Mouse (Mus musculus) midbrain, embryonic 12.5 days (tissue): ENCODE data around the gene Mbd4. TPM values are rescaled to one million over a fixed set of nuclear protein-coding genes. Genes with fewer than 3 reads are reported as not detected.
"Not testable (repeated sequence)": the region's sequence is repeated elsewhere in the genome, so short reads cannot be mapped to it uniquely, and the experiment has no call there.

Experiments
- ATAC-seq: fragments of 200-750 bp; cut with Nextera tagmentation; 2 replicates; pipeline ENCODE4 v1.8.0; 2017; ENCODE audit warnings: low read depth, moderate TSS enrichment, moderate library complexity; ENCODE audit not compliant: low FRiP score
- H3K27ac ChIP-seq: fragments of 300-500 bp; sonication (generic); replicated peaks from 2 replicates; pipeline ENCODE4 v1.5.1; 2016; ENCODE audit warnings: mild to moderate bottlenecking
- H3K27me3 ChIP-seq: fragments of 300-500 bp; sonication (generic); 2 replicates; pipeline ENCODE4 v1.6.1; 2016; ENCODE audit warnings: mild to moderate bottlenecking
- H3K36me3 ChIP-seq: fragments of 300-500 bp; sonication (generic); 2 replicates; pipeline ENCODE4 v1.6.1; 2016
- H3K4me1 ChIP-seq: fragments of 300-500 bp; sonication (generic); 2 replicates; pipeline ENCODE4 v1.6.1; 2016
- H3K4me2 ChIP-seq: fragments of 300-500 bp; sonication (generic); replicated peaks from 2 replicates; pipeline ENCODE4 v1.6.1; 2016; ENCODE audit warnings: mild to moderate bottlenecking, moderate library complexity
- H3K4me3 ChIP-seq: fragments of 300-500 bp; sonication (generic); 2 replicates; pipeline ENCODE4 v1.5.1; 2016; ENCODE audit warnings: mild to moderate bottlenecking
- H3K9ac ChIP-seq: fragments of 300-500 bp; sonication (generic); replicated peaks from 2 replicates; pipeline ENCODE4 v1.6.1; 2016; ENCODE audit warnings: mild to moderate bottlenecking, moderate library complexity
- H3K9me3 ChIP-seq: fragments of 300-500 bp; sonication (generic); 2 replicates; pipeline ENCODE4 v1.6.1; 2016; ENCODE audit warnings: mild to moderate bottlenecking
- WGBS: fragments of 180-500 bp; shearing (Covaris S2); methylation state at CpG from one replicate; pipeline ENCODE4 v1.1.7; 2016; 5-methylcytosine and 5-hydroxymethylcytosine counted together
- polyA plus RNA-seq: library from polyadenylated mRNA; unstranded; fragments of >200 nt; fragmentation: Nextera tagmentation; extraction: Ambion mirVana; gene quantifications from 2 replicates; pipeline ENCODE4 v1.2.1, GENCODE M21; 2016

Gene Mbd4
- polyA plus RNA-seq, 1 experiment from 2014 or later: 24.4 TPM

DNA sequence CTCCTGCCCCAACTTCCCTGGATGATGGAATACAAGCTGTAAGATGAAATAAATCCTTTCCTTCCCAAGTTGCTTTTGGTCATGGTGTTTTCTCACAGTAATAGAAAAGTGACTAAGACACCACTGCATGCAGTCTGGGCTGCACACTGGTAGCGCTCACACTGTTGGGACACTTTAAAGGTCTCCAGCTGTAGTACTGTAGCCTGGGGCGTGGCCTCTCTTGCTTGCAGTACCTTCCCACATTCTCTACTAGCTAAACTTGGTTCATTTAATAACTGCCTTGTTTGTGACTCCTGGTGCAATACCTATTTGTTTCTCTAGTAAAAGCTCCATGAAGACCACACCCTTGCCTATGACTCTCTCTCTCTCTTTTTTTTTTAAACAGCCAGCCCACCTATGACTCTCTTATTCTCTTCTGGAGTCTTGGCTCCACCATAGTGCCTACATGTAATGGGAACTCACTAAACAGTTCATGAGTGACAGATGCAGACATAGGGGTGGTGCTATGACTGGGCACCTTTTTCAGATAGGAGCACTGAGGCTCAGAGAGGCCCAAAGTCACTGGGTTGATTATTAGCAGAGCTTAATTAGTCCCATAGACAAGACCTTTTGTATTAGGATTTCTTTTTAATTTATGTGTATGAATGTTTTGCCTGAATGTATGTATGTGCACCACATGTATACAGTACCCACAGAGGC lies 20.9 kb downstream of the Mbd4 start:
- H3K27ac ChIP-seq: no peak overlapping the region
- ATAC-seq: no peak
- H3K4me1 ChIP-seq: peaks cover 2% of the 10 kb centered on the region; the same call in 1 of the 2 replicates
- no peak overlapping the region for H3K4me2 ChIP-seq
- H3K4me3 ChIP-seq: no peak overlapping the region
- H3K9me3 ChIP-seq: no peaks in the 10 kb centered on the region
- no peak overlapping the region for H3K9ac ChIP-seq
- H3K27me3 ChIP-seq: no peaks in the 10 kb centered on the region
- 88% methylated on average over 2 of the region's 2 CpGs for WGBS
- H3K36me3 ChIP-seq: no peaks in the 10 kb centered on the region

DNA sequence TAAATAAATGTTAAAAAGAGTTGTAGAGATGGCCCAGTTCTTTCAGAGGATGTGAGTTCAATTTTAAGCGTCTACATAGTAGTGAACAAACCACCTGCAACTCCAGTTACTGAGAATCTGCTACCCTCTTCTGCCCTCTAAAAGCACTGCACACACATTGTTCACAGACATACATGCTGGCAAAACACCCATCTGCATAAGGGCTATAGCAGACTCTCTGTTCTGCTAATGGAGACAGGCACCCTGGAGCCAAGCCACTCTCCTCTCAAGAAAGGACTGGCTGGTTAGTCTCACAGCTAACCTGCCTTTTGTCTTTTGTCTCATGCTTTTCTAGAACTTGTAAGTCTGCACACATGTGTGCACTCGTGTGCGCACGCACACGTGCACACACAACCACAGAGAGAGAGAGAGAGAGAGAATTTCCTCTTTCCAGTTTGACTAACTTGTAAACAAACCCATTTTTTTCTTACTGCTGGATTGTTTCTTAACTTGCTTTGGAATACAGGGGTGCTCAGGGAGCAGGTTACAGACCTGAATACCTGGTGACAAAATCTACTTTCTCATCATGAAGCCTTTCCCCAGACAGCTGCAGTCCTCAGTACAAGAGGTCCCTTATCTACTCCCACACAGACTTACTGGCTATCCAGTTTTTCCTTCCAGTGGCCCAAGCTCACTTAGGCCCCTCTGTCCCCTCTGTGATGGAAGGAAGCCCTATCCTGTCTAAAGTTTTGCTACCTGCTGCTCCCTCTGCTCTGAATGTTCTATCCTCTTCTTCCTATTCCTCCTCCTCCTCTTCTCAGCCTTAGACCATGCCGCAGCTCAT lies 22.2 kb downstream of the Mbd4 start:
- Histone ChIP-seq H3K4me2 (no peak overlapping the region), H3K9me3 (no peaks in the 10 kb centered on the region), H3K4me1 (no peaks in the 10 kb centered on the region), H3K36me3 (no peaks in the 10 kb centered on the region), H3K9ac (no peak overlapping the region), H3K4me3 (no peak overlapping the region), H3K27me3 (no peaks in the 10 kb centered on the region), H3K27ac (no peak overlapping the region)
- no peak for ATAC-seq
- WGBS: 90% methylated on average over 6 of the region's 6 CpGs

DNA sequence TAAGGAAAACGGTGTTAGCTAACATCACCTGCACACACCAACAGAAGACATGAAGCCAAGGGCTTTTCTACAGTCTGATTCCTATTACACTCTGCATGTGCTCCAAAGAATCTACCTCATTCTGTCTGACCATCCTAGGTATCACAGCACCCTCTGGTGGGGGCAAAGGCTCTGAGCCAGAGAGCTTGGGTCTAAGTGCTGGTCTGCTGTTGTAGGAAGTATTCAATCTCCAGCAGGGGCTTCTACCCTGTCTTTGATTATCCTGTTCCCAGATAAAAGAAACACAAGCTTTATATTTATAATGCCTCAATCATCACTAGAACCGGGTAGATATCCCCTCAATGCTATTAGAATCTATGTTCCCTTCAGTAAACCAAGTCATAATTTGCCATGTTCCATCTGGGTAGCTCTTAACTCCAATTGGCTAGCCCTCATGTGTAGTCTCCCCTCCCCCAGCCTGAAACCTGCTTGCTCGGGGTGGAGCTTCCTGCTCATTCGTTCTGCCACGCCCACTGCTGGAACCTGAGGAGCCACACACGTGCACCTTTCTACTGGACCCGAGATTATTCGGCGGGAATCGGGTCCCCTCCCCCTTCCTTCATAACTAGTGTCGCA lies 29.2 kb downstream of the Mbd4 start:
- H3K9me3 ChIP-seq, H3K27ac ChIP-seq: not testable (repeated sequence)

DNA sequence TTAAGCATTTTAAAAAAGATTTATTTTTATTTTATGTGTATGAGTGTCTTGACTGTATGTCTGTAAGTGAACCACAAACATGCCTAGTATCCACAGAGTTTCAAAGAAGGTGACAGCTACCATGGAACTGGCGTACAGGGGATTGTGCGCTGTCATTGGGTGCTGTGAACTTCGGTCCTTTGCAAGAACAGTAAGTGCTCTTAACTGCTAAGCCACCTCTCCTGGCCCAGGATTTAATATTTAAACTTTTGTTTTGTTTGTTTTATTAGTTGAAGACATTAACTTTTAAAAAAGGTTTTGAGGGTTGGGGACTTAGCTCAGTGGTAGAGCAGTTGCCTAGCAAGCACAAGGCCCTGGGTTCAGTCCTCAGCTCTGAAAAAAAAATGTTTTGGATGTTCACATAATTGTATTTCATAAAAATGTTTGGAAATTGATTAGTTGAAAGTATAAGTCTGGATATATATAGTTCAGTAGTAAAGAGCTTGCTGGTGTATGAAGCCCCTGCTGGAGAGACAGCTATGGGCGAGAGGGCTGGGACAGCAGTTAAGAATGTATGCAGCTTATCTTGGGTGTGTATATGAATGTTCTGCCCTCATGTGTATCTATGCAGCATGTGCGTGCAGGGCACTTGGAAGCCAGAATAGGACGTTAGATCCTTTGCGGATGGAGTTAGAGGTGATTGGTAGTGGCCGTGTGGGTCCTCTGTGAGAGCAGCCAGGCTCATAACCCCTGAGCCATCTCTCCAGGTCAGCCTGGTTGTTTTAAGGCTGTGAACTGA lies 31.8 kb downstream of the Mbd4 start:
- H3K4me1 ChIP-seq: no peaks in the 10 kb centered on the region; the same call in 1 of the 2 replicates
- no peak overlapping the region for H3K27ac ChIP-seq
- no peak for ATAC-seq
- H3K9me3 ChIP-seq: no peaks in the 10 kb centered on the region
- no peak overlapping the region for H3K4me3 ChIP-seq
- no peak overlapping the region for H3K9ac ChIP-seq
- H3K36me3 ChIP-seq: no peaks in the 10 kb centered on the region
- 86% methylated on average over 8 of the region's 8 CpGs for WGBS
- H3K27me3 ChIP-seq: no peaks in the 10 kb centered on the region
- H3K4me2 ChIP-seq: no peak overlapping the region

More for the DNA sequence above, 29.2 kb downstream of the Mbd4 start:
- H3K9ac ChIP-seq, H3K4me3 ChIP-seq, H3K27me3 ChIP-seq, H3K36me3 ChIP-seq, H3K4me1 ChIP-seq: not testable (repeated sequence)
- ATAC-seq: peak; percentile 80
- peak overlapping the region; percentile 32 for H3K4me2 ChIP-seq
- WGBS: 7% methylated on average over 5 of the region's 11 CpGs

DNA sequence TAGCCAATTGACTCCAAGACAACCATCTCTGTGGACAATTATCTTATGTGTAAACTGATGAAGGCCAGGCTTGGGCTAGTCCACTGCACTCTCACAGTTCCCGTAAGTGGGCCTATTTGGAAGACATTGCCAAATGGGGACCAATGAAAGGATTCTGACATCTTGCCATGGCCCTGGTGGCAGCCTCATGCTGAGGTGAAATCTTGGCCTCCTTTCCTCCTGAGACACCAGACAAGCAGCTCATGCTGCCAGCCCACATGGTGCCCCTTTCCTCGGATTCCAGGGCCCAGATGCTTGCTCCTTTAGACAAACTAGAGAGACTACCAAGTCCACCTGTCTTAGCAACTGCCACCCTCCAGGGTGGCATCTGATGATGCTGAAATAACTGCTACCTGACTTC lies 35.0 kb downstream of the Mbd4 start:
- no peaks in the 10 kb centered on the region for H3K9me3 ChIP-seq
- ATAC-seq: no peak
- H3K4me1 ChIP-seq: no peaks in the 10 kb centered on the region
- no peaks in the 10 kb centered on the region for H3K36me3 ChIP-seq
- H3K27ac ChIP-seq: no peak overlapping the region
- no peak overlapping the region for H3K4me3 ChIP-seq
- WGBS: 88% methylated on average over 2 of the region's 2 CpGs
- no peak overlapping the region for H3K9ac ChIP-seq
- no peaks in the 10 kb centered on the region for H3K27me3 ChIP-seq
- H3K4me2 ChIP-seq: no peak overlapping the region

DNA sequence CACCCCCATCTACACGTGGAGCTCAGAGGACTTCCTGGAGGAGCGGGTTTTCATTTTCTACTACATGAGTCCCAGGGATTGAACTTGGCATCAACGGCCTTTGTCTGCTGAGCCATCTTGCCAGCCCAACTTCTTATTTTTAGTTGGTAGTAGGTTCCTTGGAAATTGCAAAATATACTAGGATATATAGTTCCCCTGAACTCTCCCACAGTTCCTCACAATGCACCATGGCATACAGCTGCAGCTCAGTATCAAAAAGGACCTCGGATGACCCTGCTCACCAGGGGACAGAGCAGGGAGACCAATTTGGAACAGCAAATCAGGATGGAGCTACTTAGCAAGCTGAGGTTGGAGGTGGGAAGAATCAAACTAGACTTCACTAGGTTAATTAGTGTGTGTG lies 38.1 kb downstream of the Mbd4 start:
- Histone ChIP-seq H3K36me3 (no peaks in the 10 kb centered on the region), H3K4me3 (no peak overlapping the region), H3K9ac (no peak overlapping the region), H3K27me3 (no peaks in the 10 kb centered on the region), H3K9me3 (no peaks in the 10 kb centered on the region), H3K27ac (no peak overlapping the region), H3K4me1 (no peaks in the 10 kb centered on the region), H3K4me2 (no peak overlapping the region)
- 78% methylated on average over 4 of the region's 4 CpGs for WGBS
- no peak for ATAC-seq

DNA sequence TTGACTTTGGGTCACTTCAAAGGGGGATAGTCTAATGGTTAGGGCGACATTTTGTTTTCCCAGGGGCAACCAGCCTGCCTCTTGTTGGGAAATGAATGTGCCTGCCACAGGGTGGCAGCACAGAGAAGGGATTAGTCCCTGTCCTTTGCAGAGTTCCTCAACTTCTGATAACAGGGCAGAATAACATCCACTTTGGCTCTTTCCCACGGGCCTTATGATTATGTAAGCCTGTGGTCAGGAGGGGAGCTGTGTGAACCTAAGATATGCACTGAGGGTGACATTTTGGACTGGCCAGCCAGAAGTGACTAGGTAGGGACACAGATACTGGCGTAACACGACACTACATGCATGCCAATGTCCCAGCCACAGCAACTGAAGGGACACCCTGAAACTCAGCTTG lies 39.1 kb downstream of the Mbd4 start:
- Histone ChIP-seq H3K4me3 (no peak overlapping the region), H3K9me3 (no peaks in the 10 kb centered on the region), H3K4me1 (no peaks in the 10 kb centered on the region), H3K9ac (no peak overlapping the region), H3K27me3 (no peaks in the 10 kb centered on the region), H3K27ac (no peak overlapping the region), H3K36me3 (no peaks in the 10 kb centered on the region), H3K4me2 (no peak overlapping the region)
- WGBS: 37% methylated on average over 4 of the region's 4 CpGs
- ATAC-seq: no peak

DNA sequence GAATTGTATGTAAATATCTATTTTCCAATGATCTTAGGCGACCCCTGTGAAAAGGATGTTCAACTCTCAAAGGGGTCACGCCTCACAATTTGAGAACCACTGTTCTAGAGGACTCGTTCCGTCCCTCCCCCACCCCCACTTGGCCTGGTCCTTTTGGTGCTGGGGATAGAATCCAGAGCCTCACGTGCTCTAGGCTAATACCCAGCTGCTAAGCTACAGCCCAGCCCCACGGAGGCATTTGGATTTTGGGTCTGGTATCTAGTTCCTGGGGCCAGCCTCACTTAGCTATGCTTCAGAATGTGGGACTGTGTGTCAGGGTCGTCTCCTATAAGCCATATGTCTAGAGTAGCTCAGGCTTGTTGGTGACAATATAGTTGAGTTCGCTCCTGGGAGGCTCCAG lies 41.6 kb downstream of the Mbd4 start:
- peaks cover 9% of the 10 kb centered on the region for H3K4me1 ChIP-seq
- whole genome bisulfite sequencing: 70% methylated on average over 8 of the region's 8 CpGs
- no peak overlapping the region for H3K4me3 ChIP-seq
- H3K9me3 ChIP-seq: no peaks in the 10 kb centered on the region
- H3K36me3 ChIP-seq: peaks cover 9% of the 10 kb centered on the region
- H3K27ac ChIP-seq: no peak overlapping the region
- no peak for ATAC-seq
- H3K4me2 ChIP-seq: no peak overlapping the region
- H3K27me3 ChIP-seq: no peaks in the 10 kb centered on the region
- no peak overlapping the region; the same call in 1 of the 2 replicates for H3K9ac ChIP-seq

DNA sequence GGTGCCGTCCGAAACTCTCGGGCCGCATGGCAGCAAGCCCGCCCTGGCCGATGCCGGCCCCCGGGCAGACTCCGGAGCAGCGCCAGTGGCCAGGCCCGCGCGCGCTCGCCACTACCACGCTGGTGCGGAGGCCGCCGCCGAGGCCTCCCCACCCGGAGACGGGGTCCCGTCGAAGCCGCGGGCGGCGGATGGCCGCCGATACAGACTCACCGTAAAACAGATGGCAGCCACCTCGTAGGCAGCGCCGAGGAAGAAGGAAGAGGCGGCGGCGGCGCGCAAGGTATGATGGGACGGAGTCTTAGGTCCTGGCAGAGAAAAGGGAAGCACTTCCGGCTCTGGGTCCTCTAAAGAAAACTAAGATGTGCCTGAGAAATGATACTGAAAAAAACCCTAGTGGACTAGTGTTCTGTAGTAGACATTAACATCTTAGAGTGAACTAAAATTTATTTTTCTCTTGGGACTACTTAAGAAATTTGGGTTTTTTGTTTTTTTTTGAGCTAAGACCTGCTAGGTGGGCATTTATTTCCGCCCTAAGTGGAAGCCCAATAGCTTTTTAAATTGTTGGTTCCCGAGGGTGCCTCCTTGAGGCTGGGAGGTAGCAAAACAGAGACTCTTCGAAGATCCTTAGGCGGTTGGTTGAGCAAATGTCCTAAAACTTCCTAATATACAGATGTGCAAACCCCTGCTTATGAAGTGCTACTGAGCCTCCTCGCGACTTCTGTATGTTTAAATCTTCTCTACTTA lies 44.5 kb downstream of the Mbd4 start, which contains the start of gene Rpl32:
Gene Rpl32 (minus strand): TSS at position 260 of the 744 bp plus-strand sequence.
- WGBS: under 1% methylated on average over 47 of the region's 47 CpGs
- H3K27ac ChIP-seq: peak within 1 kb of the TSS; percentile 94
- H3K4me2 ChIP-seq: peak within 1 kb of the TSS; percentile 89
- no peaks in the 10 kb centered on the region for H3K27me3 ChIP-seq
- peaks cover 38% of the 10 kb centered on the region for H3K36me3 ChIP-seq
- ATAC-seq: peak; percentile 86
- peaks cover 18% of the 10 kb centered on the region for H3K4me1 ChIP-seq
- H3K9ac ChIP-seq: peak within 1 kb of the TSS; percentile 97
- H3K9me3 ChIP-seq: no peaks in the 10 kb centered on the region
- peak within 1 kb of the TSS; percentile 91 for H3K4me3 ChIP-seq

DNA sequence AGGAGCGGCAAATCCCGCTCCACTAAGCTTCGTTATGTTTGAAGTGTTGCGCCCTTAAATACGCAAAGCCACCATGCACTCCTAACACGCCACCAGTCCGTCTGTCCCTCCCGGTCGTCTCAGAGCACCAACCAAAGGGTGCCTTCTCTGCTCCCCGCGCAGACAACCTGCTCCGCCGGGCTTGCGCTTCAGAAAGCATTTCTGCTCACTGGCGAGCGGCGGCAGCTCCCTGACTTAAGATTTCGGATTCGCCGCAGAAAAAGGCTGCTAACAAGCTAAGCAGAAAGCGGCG lies 45.0 kb downstream of the Mbd4 start:
- H3K9ac ChIP-seq: peak overlapping the region; percentile 97
- H3K4me2 ChIP-seq: peak overlapping the region; percentile 89
- peak overlapping the region; percentile 94 for H3K27ac ChIP-seq
- H3K4me3 ChIP-seq: peak overlapping the region; percentile 91
- ATAC-seq: no peak
- WGBS: 0% methylated on average over 22 of the region's 22 CpGs
- no peaks in the 10 kb centered on the region for H3K9me3 ChIP-seq
- peaks cover 18% of the 10 kb centered on the region for H3K4me1 ChIP-seq
- peaks cover 43% of the 10 kb centered on the region for H3K36me3 ChIP-seq
- no peaks in the 10 kb centered on the region for H3K27me3 ChIP-seq

DNA sequence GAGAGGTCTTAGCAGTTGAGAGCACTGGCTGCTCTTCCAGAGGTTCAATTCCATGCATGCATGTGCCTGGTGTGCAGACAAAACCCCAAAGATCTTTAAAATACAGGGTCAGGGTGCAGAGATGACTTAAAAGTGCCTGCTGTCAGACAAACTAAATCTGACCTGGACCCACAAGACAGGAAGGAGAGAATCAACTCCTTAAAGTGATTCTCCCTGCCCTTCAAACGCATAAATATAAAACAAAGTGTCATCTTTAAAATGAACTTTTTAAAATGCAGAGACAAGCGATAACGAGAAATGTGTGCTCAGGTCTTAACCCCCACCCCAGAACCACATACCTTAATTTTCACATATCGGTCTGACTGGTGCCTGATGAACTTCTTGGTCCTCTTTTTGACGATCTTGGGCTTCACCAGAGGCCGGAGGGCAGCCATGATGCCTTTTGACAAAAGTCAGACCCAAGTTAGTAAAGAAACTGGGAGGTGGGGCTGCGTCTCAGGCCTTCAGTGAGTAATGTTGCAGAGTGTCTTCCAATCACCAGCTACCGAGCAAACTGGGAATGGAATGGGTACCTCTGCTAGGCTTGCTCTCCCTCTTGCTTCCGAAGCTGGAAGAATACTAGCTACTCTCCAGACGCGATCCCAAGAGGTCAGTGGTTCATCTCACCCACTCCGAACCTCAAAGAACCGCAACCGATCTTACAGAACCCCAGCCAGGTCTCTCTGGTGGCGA lies 45.5 kb downstream of the Mbd4 start:
- Histone ChIP-seq H3K9ac (peak overlapping the region; percentile 97), H3K4me1 (peaks cover 18% of the 10 kb centered on the region), H3K4me2 (peak overlapping the region; percentile 89), H3K27me3 (no peaks in the 10 kb centered on the region), H3K9me3 (no peaks in the 10 kb centered on the region), H3K4me3 (peak overlapping the region; percentile 91), H3K36me3 (peaks cover 48% of the 10 kb centered on the region), H3K27ac (peak overlapping the region; percentile 94)
- 2% methylated on average over 15 of the region's 15 CpGs for WGBS
- no peak for ATAC-seq
